Mouse (Mus musculus) heart, embryonic 11.5 days (tissue): ENCODE data around the gene Pmm2. TPM values are rescaled to one million over a fixed set of nuclear protein-coding genes. Genes with fewer than 3 reads are reported as not detected.

ENCODE experiments used
- ATAC-seq: fragments of 200-750 bp; cut with Nextera tagmentation; replicated peaks from 2 replicates; pipeline ENCODE4 v1.8.0; 2017; ENCODE audit warnings: moderate library complexity; ENCODE audit not compliant: insufficient number of reproducible peaks, low FRiP score, low TSS enrichment
- H3K27ac ChIP-seq: fragments of 300-500 bp; sonication (generic); 2 replicates; pipeline ENCODE4 v1.5.1; 2014; ENCODE audit warnings: mild to moderate bottlenecking, low read depth, low read length
- H3K27me3 ChIP-seq: fragments of 300-500 bp; sonication (generic); 2 replicates; pipeline ENCODE4 v1.6.1; 2014; ENCODE audit warnings: mild to moderate bottlenecking, low read length, mixed read lengths; ENCODE audit not compliant: control insufficient read depth, insufficient read depth
- H3K36me3 ChIP-seq: fragments of 300-500 bp; sonication (generic); 2 replicates; pipeline ENCODE4 v1.6.1; 2014; ENCODE audit warnings: mild to moderate bottlenecking, low read length, moderate library complexity, mixed read lengths; ENCODE audit not compliant: control insufficient read depth, insufficient read depth
- H3K4me1 ChIP-seq: fragments of 300-500 bp; sonication (generic); 2 replicates; pipeline ENCODE4 v1.6.1; 2014; ENCODE audit warnings: low read length; ENCODE audit not compliant: control insufficient read depth, insufficient read depth
- H3K4me2 ChIP-seq: fragments of 300-500 bp; sonication (generic); 2 replicates; pipeline ENCODE4 v1.6.1; 2014; ENCODE audit warnings: mild to moderate bottlenecking, moderate library complexity
- H3K4me3 ChIP-seq: fragments of 300-500 bp; sonication (generic); 2 replicates; pipeline ENCODE4 v1.5.1; 2014; ENCODE audit warnings: low read depth, low read length
- H3K9ac ChIP-seq: fragments of 300-500 bp; sonication (generic); 2 replicates; pipeline ENCODE4 v1.6.1; 2014; ENCODE audit warnings: mild to moderate bottlenecking, low read depth, low read length, moderate library complexity
- H3K9me3 ChIP-seq: fragments of 300-500 bp; sonication (generic); replicated peaks from 2 replicates; pipeline ENCODE4 v1.6.1; 2016; ENCODE audit warnings: low read length; ENCODE audit not compliant: control insufficient read depth
- WGBS: fragments of 180-500 bp; shearing (Covaris S2); extraction: QIAGEN DNeasy Blood & Tissue Kit; methylation state at CpG from one replicate; pipeline ENCODE4 v1.1.7; 2014; ENCODE audit not compliant: insufficient replicate concordance; 5-methylcytosine and 5-hydroxymethylcytosine counted together
- microRNA-seq: library from miRNA; unstranded; fragments of <30 nt; microRNA quantifications from one replicate; pipeline ENCODE4, GENCODE M21; 2016; ENCODE audit warnings: borderline number of aligned reads
- polyA plus RNA-seq: library from polyadenylated mRNA; unstranded; fragments of >200 nt; fragmentation: Nextera tagmentation; extraction: Ambion mirVana; gene quantifications from 2 replicates; pipeline ENCODE4 v1.2.1, GENCODE M21; 2014

Gene Pmm2
- polyA plus RNA-seq, 1 experiment from 2014 or later = 40.3 TPM

- ATAC-seq = no peak
- no peak overlapping the region for H3K4me2 ChIP-seq
- H3K27ac ChIP-seq = no peak overlapping the region
- H3K9ac ChIP-seq = no peak overlapping the region
- no peak overlapping the region for H3K4me3 ChIP-seq
- 90% methylated on average over 7 of the region's 7 CpGs for WGBS
- H3K4me1 ChIP-seq = peaks cover 7% of the 10 kb centered on the region; the same call in 1 of the 2 replicates
- no peaks in the 10 kb centered on the region for H3K9me3 ChIP-seq
- no peaks in the 10 kb centered on the region for H3K27me3 ChIP-seq
- H3K36me3 ChIP-seq = peaks cover 50% of the 10 kb centered on the region
Measured at GRCm38 (mm10) chr16:8691206-8691605, 53.7 kb downstream of the Pmm2 start.

DNA sequence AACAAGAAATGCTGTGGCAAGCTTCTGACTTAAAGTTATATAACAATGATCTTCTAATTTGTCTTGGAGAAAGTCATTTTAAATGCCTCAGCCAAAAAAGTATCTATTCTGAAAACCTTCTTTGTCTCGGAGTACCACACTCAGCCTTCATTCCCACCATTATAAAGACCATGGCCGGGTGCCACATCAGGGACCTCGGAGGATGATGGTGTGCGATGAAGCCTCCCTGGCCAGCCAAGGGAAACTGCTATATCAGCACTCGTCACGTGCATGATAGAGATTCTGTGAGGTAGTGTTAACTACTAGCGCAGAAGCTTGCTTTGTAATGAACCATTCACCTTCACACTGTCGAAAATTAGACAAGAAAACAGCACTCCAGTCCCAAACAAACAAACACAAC, 62.1 kb downstream of the Pmm2 start:
- no peak overlapping the region for H3K4me3 ChIP-seq
- 87% methylated on average over 8 of the region's 8 CpGs for WGBS
- peaks cover 58% of the 10 kb centered on the region for H3K36me3 ChIP-seq
- no peak overlapping the region for H3K4me2 ChIP-seq
- H3K9ac ChIP-seq = no peak overlapping the region
- no peak overlapping the region for H3K27ac ChIP-seq
- ATAC-seq = no peak
- H3K4me1 ChIP-seq = no peaks in the 10 kb centered on the region
- no peaks in the 10 kb centered on the region for H3K27me3 ChIP-seq
- H3K9me3 ChIP-seq = no peaks in the 10 kb centered on the region

- H3K4me1 ChIP-seq = no peaks in the 10 kb centered on the region
- H3K36me3 ChIP-seq = peaks cover 56% of the 10 kb centered on the region
- no peak overlapping the region for H3K4me3 ChIP-seq
- no peak for ATAC-seq
- 93% methylated on average over 3 of the region's 3 CpGs for WGBS
- no peaks in the 10 kb centered on the region for H3K9me3 ChIP-seq
- no peaks in the 10 kb centered on the region for H3K27me3 ChIP-seq
- H3K4me2 ChIP-seq = no peak overlapping the region
- H3K9ac ChIP-seq = no peak overlapping the region
- no peak overlapping the region for H3K27ac ChIP-seq
Measured at GRCm38 (mm10) chr16:8700586-8700985, 63.1 kb downstream of the Pmm2 start.

- ATAC-seq = no peak
- 85% methylated on average over 9 of the region's 9 CpGs for WGBS
- no peak overlapping the region for H3K4me2 ChIP-seq
Measured at GRCm38 (mm10) chr16:8711998-8712397, 74.5 kb downstream of the Pmm2 start.

More at GRCm38 (mm10) chr16:8711998-8712397, 74.5 kb downstream of the Pmm2 start:
- Histone ChIP-seq H3K9me3 (no peaks in the 10 kb centered on the region), H3K27ac (no peak overlapping the region), H3K36me3 (peaks cover 35% of the 10 kb centered on the region), H3K9ac (no peak overlapping the region), H3K4me1 (peaks cover 6% of the 10 kb centered on the region), H3K4me3 (no peak overlapping the region), H3K27me3 (no peaks in the 10 kb centered on the region)

Small RNA genes within 50 kb of the gene (microRNA-seq; reads per million reads assigned to microRNA genes)
- gene Gm22137 = not detected

Other genes with a start within 250 kb of the Pmm2 start
- not detected in 2 replicates for gene Tmem114, start 212.5 kb upstream of the Pmm2 start, polyA plus RNA-seq
- 39.7 and 45.3 TPM in 2 replicates for gene Mettl22, start 166.9 kb upstream of the Pmm2 start, polyA plus RNA-seq
- gene Abat, start 124.2 kb upstream of the Pmm2 start, polyA plus RNA-seq = 32.2 and 43.8 TPM in 2 replicates
- gene Tmem186, start within 50 bp of the Pmm2 start, polyA plus RNA-seq = 10.5 and 16.3 TPM in 2 replicates
- 39.1 and 42.4 TPM in 2 replicates for gene Carhsp1, start 34.5 kb downstream of the Pmm2 start, polyA plus RNA-seq
- gene Gm5767, start 43.1 kb downstream of the Pmm2 start, polyA plus RNA-seq = not detected in 2 replicates
- 20.6 and 31.9 TPM in 2 replicates for gene Usp7, start 154.6 kb downstream of the Pmm2 start, polyA plus RNA-seq
- gene 1810013L24Rik, start 192.4 kb downstream of the Pmm2 start, polyA plus RNA-seq = 13.4 and 14.4 TPM in 2 replicates